Mouse (Mus musculus): ENCODE results near the gene Rras2.
A peak's percentile ranks its signal among the peaks of the same experiment; 100 is the strongest.

Rras2 gene

GRCm38 (mm10) chr7:114020704-114021093, 96.9 kb downstream of the Rras2 start:
- DNase-seq = peak; percentile 88

- DNase-seq = no peak
Observed at GRCm38 (mm10) chr7:114020057-114020703, 97.4 kb downstream of the Rras2 start.

DNA sequence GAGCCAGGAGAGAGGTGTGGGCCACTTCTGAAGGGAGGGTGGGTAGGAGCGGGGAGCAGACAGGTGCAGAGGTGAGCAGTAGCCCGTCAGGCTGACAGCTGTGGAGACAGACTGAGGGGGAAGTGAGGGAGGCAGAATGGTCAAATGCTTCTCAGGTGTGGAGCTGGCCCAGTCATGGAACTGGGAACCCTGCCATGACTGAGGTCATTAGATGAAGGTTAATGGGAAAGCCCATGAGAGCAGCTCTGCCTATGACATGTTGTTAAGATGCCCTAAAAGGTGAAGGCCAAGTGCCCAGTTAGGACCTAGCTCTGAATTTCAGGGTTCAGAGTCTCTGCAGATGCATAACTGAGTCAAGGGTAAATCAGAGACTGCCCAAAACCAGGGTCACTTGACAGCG, 98.7 kb downstream of the Rras2 start:
- DNase-seq = no peak

- no peak for DNase-seq
Observed at GRCm38 (mm10) chr7:114016001-114016949, 101.3 kb downstream of the Rras2 start.

DNA sequence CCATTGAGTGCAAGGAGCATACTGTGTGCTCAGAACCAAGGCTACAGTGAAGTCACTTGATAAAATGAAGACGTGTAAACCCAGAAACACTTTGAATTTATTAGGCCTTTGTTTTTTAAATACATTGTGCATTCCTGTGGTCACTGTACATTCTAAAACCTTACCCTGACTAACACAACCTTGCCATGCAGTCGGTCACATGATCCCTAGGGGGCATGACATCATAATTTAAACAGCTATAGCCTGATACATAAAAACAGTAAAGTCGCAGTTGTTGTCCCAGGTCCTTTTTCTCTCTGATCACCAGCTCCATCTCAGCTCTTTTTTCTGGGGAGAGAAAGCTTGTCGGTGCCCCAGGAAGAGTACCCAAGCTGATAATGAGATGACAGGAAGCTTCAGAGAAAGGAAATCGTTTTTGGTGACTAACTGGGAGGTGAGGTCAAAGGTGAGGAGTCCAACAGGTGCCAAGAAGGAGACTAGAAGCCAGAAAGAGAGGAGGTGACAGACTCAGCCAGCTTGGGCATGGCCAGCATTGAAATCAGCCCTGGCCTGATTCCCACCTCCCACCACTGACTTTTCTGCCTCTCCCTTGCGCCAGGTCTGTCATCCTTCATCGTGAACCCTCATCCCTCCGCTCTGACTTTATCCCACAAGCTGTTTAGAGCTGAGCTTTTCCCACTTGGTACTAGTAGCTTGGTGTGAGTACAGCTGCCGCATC, 105.7 kb downstream of the Rras2 start:
- DNase-seq = no peak

GRCm38 (mm10) chr7:114007565-114007964, 110.0 kb downstream of the Rras2 start:
- no peak for DNase-seq

- DNase-seq = no peak
Observed at GRCm38 (mm10) chr7:114006456-114006855, 111.1 kb downstream of the Rras2 start.

GRCm38 (mm10) chr7:114005499-114005898, 112.1 kb downstream of the Rras2 start:
- DNase-seq = no peak

GRCm38 (mm10) chr7:114004171-114004570, 113.4 kb downstream of the Rras2 start:
- no peak for DNase-seq

GRCm38 (mm10) chr7:113997675-113998354, 119.8 kb downstream of the Rras2 start:
- no peak for DNase-seq

All from cerebellum, adult 11 months (tissue).